Mouse (Mus musculus) midbrain, embryonic 11.5 days (tissue): Measurements from ENCODE around the gene Gm20777. TPM values are rescaled to one million over a fixed set of nuclear protein-coding genes. Genes with fewer than 3 reads are reported as not detected.
A peak's percentile ranks its signal among the peaks of the same experiment; 100 is the strongest.
"Not testable (repeated sequence)": the region's sequence is repeated elsewhere in the genome, so short reads cannot be mapped to it uniquely, and the experiment has no call there.

Experiments
- ATAC-seq: fragments of 200-750 bp; cut with Nextera tagmentation; 2 replicates; pipeline ENCODE4 v1.8.0; 2017; ENCODE audit warnings: moderate TSS enrichment, moderate library complexity; ENCODE audit not compliant: low FRiP score
- DNase-seq: peaks from one replicate; pipeline ENCODE4 v3.0.0; 2015; ENCODE audit warnings: low spot score; ENCODE audit errors: missing footprints
- H3K27ac ChIP-seq: fragments of 300-500 bp; sonication (generic); 2 replicates; pipeline ENCODE4 v1.5.1; 2014; ENCODE audit warnings: low read depth, low read length
- H3K27me3 ChIP-seq: fragments of 300-500 bp; sonication (generic); 2 replicates; pipeline ENCODE4 v1.6.1; 2014; ENCODE audit warnings: mild to moderate bottlenecking, low read length, moderate library complexity, mixed read lengths; ENCODE audit not compliant: control insufficient read depth, insufficient read depth
- H3K36me3 ChIP-seq: fragments of 300-500 bp; sonication (generic); 2 replicates; pipeline ENCODE4 v1.6.1; 2014; ENCODE audit warnings: mild to moderate bottlenecking, low read length, moderate library complexity, mixed read lengths; ENCODE audit not compliant: control insufficient read depth, insufficient read depth
- H3K4me1 ChIP-seq: fragments of 300-500 bp; sonication (generic); 2 replicates; pipeline ENCODE4 v1.6.1; 2014; ENCODE audit warnings: low read length; ENCODE audit not compliant: control insufficient read depth, insufficient read depth
- H3K4me2 ChIP-seq: fragments of 300-500 bp; sonication (generic); 2 replicates; pipeline ENCODE4 v1.6.1; 2014; ENCODE audit warnings: mild to moderate bottlenecking, moderate library complexity
- H3K4me3 ChIP-seq: fragments of 300-500 bp; sonication (generic); 2 replicates; pipeline ENCODE4 v1.5.1; 2014; ENCODE audit warnings: low read depth, low read length
- H3K9ac ChIP-seq: fragments of 300-500 bp; sonication (generic); 2 replicates; pipeline ENCODE4 v1.6.1; 2014; ENCODE audit warnings: low read length
- H3K9me3 ChIP-seq: fragments of 300-500 bp; sonication (generic); 2 replicates; pipeline ENCODE4 v1.6.1; 2016; ENCODE audit warnings: low read length; ENCODE audit not compliant: control insufficient read depth
- WGBS: fragments of 180-500 bp; shearing (Covaris S2); extraction: QIAGEN DNeasy Blood & Tissue Kit; methylation state at CpG from one replicate; pipeline ENCODE4 v1.1.7; 2014; 5-methylcytosine and 5-hydroxymethylcytosine counted together
- polyA plus RNA-seq: library from polyadenylated mRNA; unstranded; fragments of >200 nt; fragmentation: Nextera tagmentation; extraction: Ambion mirVana; gene quantifications from 2 replicates; pipeline ENCODE4 v1.2.1, GENCODE M21; 2014

Gene Gm20777
- not detected in 2 replicates for polyA plus RNA-seq

- ATAC-seq, H3K27me3 ChIP-seq, H3K4me2 ChIP-seq, H3K4me1 ChIP-seq, H3K9ac ChIP-seq, H3K9me3 ChIP-seq, H3K27ac ChIP-seq, H3K36me3 ChIP-seq, H3K4me3 ChIP-seq, DNase-seq: not testable (repeated sequence)
These were observed at the start of gene Gm20777 for GRCm38 (mm10) chrY:10752350-10752749. Gene Gm20777, minus strand, starts transcription at chrY:10752450.

- H3K27ac ChIP-seq, H3K9ac ChIP-seq, H3K4me1 ChIP-seq, H3K36me3 ChIP-seq, H3K9me3 ChIP-seq, DNase-seq, ATAC-seq, H3K4me3 ChIP-seq, H3K27me3 ChIP-seq, H3K4me2 ChIP-seq: not testable (repeated sequence)
- no CpG with 5 or more reads among the region's 5 CpGs for WGBS
These were observed 42.7 kb downstream of the Gm20777 start for GRCm38 (mm10) chrY:10709551-10709950.

GRCm38 (mm10) chrY:10708761-10709160 lies 43.5 kb downstream of the Gm20777 start:
- WGBS, result 92% methylated on average over 26 of the region's 30 CpGs

GRCm38 (mm10) chrY:10708226-10708625 lies 44.0 kb downstream of the Gm20777 start:
- H3K9ac ChIP-seq, H3K4me1 ChIP-seq, H3K9me3 ChIP-seq, H3K27me3 ChIP-seq, ATAC-seq, H3K27ac ChIP-seq, H3K4me2 ChIP-seq, H3K36me3 ChIP-seq, H3K4me3 ChIP-seq: not testable (repeated sequence)
- WGBS, result 90% methylated on average over 10 of the region's 16 CpGs
- DNase-seq, result peak; percentile 4

More at GRCm38 (mm10) chrY:10708761-10709160, 43.5 kb downstream of the Gm20777 start:
- H3K4me2 ChIP-seq, H3K36me3 ChIP-seq, H3K4me3 ChIP-seq, H3K9ac ChIP-seq, H3K9me3 ChIP-seq, H3K4me1 ChIP-seq, ATAC-seq, DNase-seq, H3K27me3 ChIP-seq, H3K27ac ChIP-seq: not testable (repeated sequence)

GRCm38 (mm10) chrY:10706686-10707085 lies 45.6 kb downstream of the Gm20777 start:
- not testable (repeated sequence) for ATAC-seq, DNase-seq, H3K4me1 ChIP-seq, H3K9ac ChIP-seq, H3K4me3 ChIP-seq, H3K27ac ChIP-seq, H3K27me3 ChIP-seq, H3K36me3 ChIP-seq, H3K9me3 ChIP-seq, H3K4me2 ChIP-seq
- 86% methylated on average over 5 of the region's 7 CpGs for WGBS

Other genes with a start within 250 kb of the Gm20777 start
- not detected in 2 replicates for gene Gm20737, start 216.4 kb downstream of the Gm20777 start, polyA plus RNA-seq
- gene Gm21775, start 199.0 kb downstream of the Gm20777 start, polyA plus RNA-seq, result not detected in 2 replicates
- not detected in 2 replicates for gene Gm21900, start 136.1 kb downstream of the Gm20777 start, polyA plus RNA-seq